Mouse (Mus musculus) midbrain, embryonic 11.5 days (tissue): ENCODE results near the gene Cdk5rap3. TPM values are rescaled to one million over a fixed set of nuclear protein-coding genes. Genes with fewer than 3 reads are reported as not detected.

Source experiments
- ATAC-seq: fragments of 200-750 bp; cut with Nextera tagmentation; 2 replicates; pipeline ENCODE4 v1.8.0; 2017; ENCODE audit warnings: moderate TSS enrichment, moderate library complexity; ENCODE audit not compliant: low FRiP score
- DNase-seq: peaks from one replicate; pipeline ENCODE4 v3.0.0; 2015; ENCODE audit warnings: low spot score; ENCODE audit errors: missing footprints
- H3K27ac ChIP-seq: fragments of 300-500 bp; sonication (generic); 2 replicates; pipeline ENCODE4 v1.5.1; 2014; ENCODE audit warnings: low read depth, low read length
- H3K27me3 ChIP-seq: fragments of 300-500 bp; sonication (generic); 2 replicates; pipeline ENCODE4 v1.6.1; 2014; ENCODE audit warnings: mild to moderate bottlenecking, low read length, moderate library complexity, mixed read lengths; ENCODE audit not compliant: control insufficient read depth, insufficient read depth
- H3K36me3 ChIP-seq: fragments of 300-500 bp; sonication (generic); 2 replicates; pipeline ENCODE4 v1.6.1; 2014; ENCODE audit warnings: mild to moderate bottlenecking, low read length, moderate library complexity, mixed read lengths; ENCODE audit not compliant: control insufficient read depth, insufficient read depth
- H3K4me1 ChIP-seq: fragments of 300-500 bp; sonication (generic); 2 replicates; pipeline ENCODE4 v1.6.1; 2014; ENCODE audit warnings: low read length; ENCODE audit not compliant: control insufficient read depth, insufficient read depth
- H3K4me2 ChIP-seq: fragments of 300-500 bp; sonication (generic); 2 replicates; pipeline ENCODE4 v1.6.1; 2014; ENCODE audit warnings: mild to moderate bottlenecking, moderate library complexity
- H3K4me3 ChIP-seq: fragments of 300-500 bp; sonication (generic); 2 replicates; pipeline ENCODE4 v1.5.1; 2014; ENCODE audit warnings: low read depth, low read length
- H3K9ac ChIP-seq: fragments of 300-500 bp; sonication (generic); 2 replicates; pipeline ENCODE4 v1.6.1; 2014; ENCODE audit warnings: low read length
- H3K9me3 ChIP-seq: fragments of 300-500 bp; sonication (generic); 2 replicates; pipeline ENCODE4 v1.6.1; 2016; ENCODE audit warnings: low read length; ENCODE audit not compliant: control insufficient read depth
- WGBS: fragments of 180-500 bp; shearing (Covaris S2); extraction: QIAGEN DNeasy Blood & Tissue Kit; methylation state at CpG from one replicate; pipeline ENCODE4 v1.1.7; 2014; 5-methylcytosine and 5-hydroxymethylcytosine counted together
- polyA plus RNA-seq: library from polyadenylated mRNA; unstranded; fragments of >200 nt; fragmentation: Nextera tagmentation; extraction: Ambion mirVana; gene quantifications from 2 replicates; pipeline ENCODE4 v1.2.1, GENCODE M21; 2014

Gene Cdk5rap3
- polyA plus RNA-seq, 1 experiment from 2014 or later: 91.4 TPM

- H3K4me3 ChIP-seq: peak overlapping the region; percentile 37
- ATAC-seq (peak; percentile 39), DNase-seq (no peak)
- no peak overlapping the region for H3K27ac ChIP-seq
- H3K4me2 ChIP-seq: peak overlapping the region; percentile 87
- H3K27me3 ChIP-seq: no peaks in the 10 kb centered on the region
- no peaks in the 10 kb centered on the region for H3K36me3 ChIP-seq
- H3K9ac ChIP-seq: peak overlapping the region; percentile 56
- 1% methylated on average over 20 of the region's 20 CpGs for WGBS
- no peaks in the 10 kb centered on the region for H3K9me3 ChIP-seq
- H3K4me1 ChIP-seq: peaks cover 25% of the 10 kb centered on the region
Measured at GRCm38 (mm10) chr11:96861446-96861845, 54.9 kb downstream of the Cdk5rap3 start.

DNA sequence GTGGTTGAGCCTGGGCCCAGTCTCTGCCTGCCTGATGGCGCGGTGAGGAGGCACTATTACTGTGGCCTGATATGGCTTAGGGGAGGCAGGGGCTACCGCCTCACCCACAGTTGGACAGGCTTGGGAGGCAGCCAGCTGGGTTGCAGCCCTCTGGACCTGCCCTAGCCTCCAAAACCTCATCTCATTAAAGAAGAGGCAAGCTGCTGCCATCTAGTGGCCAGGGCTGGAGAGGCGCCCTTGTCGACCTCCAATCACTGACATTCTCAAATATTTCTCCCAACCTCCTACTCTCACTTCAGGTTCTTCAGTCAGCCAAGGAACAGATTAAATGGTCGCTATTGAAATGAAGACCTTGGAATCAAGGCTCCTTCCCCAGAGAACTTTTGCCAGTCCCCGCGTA, 55.7 kb downstream of the Cdk5rap3 start:
- whole genome bisulfite sequencing: 8% methylated on average over 8 of the region's 8 CpGs
- H3K9me3 ChIP-seq: no peaks in the 10 kb centered on the region

GRCm38 (mm10) chr11:96859635-96860034, 56.7 kb downstream of the Cdk5rap3 start:
- DNase-seq (no peak), ATAC-seq (no peak)
- Histone ChIP-seq H3K9me3 (no peaks in the 10 kb centered on the region), H3K9ac (no peak overlapping the region), H3K4me3 (no peak overlapping the region), H3K4me1 (peaks cover 25% of the 10 kb centered on the region), H3K27ac (no peak overlapping the region), H3K36me3 (no peaks in the 10 kb centered on the region), H3K4me2 (no peak overlapping the region), H3K27me3 (no peaks in the 10 kb centered on the region)
- 88% methylated on average over 4 of the region's 4 CpGs for WGBS

More for the DNA sequence above, 55.7 kb downstream of the Cdk5rap3 start:
- Histone ChIP-seq H3K9ac (no peak overlapping the region), H3K27ac (no peak overlapping the region), H3K4me3 (no peak overlapping the region), H3K4me2 (no peak overlapping the region), H3K36me3 (no peaks in the 10 kb centered on the region), H3K27me3 (no peaks in the 10 kb centered on the region), H3K4me1 (peaks cover 25% of the 10 kb centered on the region)
- peak; percentile 59 for ATAC-seq
- peak; percentile 99 for DNase-seq

DNA sequence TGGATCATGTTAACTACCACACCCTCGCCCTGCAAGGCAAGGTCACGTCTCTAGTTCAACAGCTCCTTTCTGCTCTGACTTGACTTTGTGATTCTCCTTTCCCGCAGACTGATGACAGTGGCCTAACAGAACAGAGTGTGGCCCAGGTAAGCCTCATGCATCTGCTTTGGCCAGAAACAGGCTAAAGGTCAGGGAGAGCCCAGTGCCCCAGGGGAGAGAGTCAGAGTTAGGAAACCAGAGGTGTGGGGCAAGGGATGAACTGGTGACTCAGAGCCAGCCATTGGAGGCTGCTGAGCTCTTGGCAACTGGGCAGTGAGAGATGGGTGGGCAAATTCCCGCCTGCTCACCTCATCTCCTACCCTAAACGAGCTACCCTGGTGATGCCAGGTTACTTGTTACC, 58.9 kb downstream of the Cdk5rap3 start:
- DNase-seq (no peak), ATAC-seq (no peak)
- Histone ChIP-seq H3K4me2 (no peak overlapping the region), H3K4me3 (no peak overlapping the region), H3K4me1 (peaks cover 10% of the 10 kb centered on the region), H3K9ac (no peak overlapping the region), H3K36me3 (no peaks in the 10 kb centered on the region), H3K27me3 (no peaks in the 10 kb centered on the region), H3K9me3 (no peaks in the 10 kb centered on the region), H3K27ac (no peak overlapping the region)
- WGBS: 87% methylated on average over 5 of the region's 5 CpGs

Other genes starting within 250 kb of the Cdk5rap3 start
- 15.3 and 18.8 TPM in 2 replicates for gene Snx11, start 138.9 kb downstream of the Cdk5rap3 start, polyA plus RNA-seq
- 167 and 169 TPM in 2 replicates for gene Cbx1, start 127.4 kb downstream of the Cdk5rap3 start, polyA plus RNA-seq
- 31.7 and 35.2 TPM in 2 replicates for gene Nfe2l1, start 86.5 kb downstream of the Cdk5rap3 start, polyA plus RNA-seq
- 47.5 and 51.1 TPM in 2 replicates for gene Copz2, start 66.6 kb downstream of the Cdk5rap3 start, polyA plus RNA-seq
- gene Prr15l, start 11.6 kb upstream of the Cdk5rap3 start, polyA plus RNA-seq: 0.12 and 0.19 TPM in 2 replicates
- gene Pnpo, start 27.5 kb upstream of the Cdk5rap3 start, polyA plus RNA-seq: 23.1 and 24.4 TPM in 2 replicates
- 22.2 and 26.3 TPM in 2 replicates for gene Sp2, start 66.5 kb upstream of the Cdk5rap3 start, polyA plus RNA-seq
- not detected in 2 replicates for gene Sp6, start 96.9 kb upstream of the Cdk5rap3 start, polyA plus RNA-seq
- gene Scrn2, start 113.4 kb upstream of the Cdk5rap3 start, polyA plus RNA-seq: 21.3 and 22.1 TPM in 2 replicates
- 2.7 TPM in 2 replicates for gene Lrrc46, start 124.9 kb upstream of the Cdk5rap3 start, polyA plus RNA-seq
- 71.0 and 72.2 TPM in 2 replicates for gene Mrpl10, start 125.1 kb upstream of the Cdk5rap3 start, polyA plus RNA-seq
- gene Osbpl7, start 134.1 kb upstream of the Cdk5rap3 start, polyA plus RNA-seq: 4.2 and 4.8 TPM in 2 replicates
- gene Tbx21, start 198.8 kb upstream of the Cdk5rap3 start, polyA plus RNA-seq: 0.12 and 0.14 TPM in 2 replicates
- 2.8 and 3.6 TPM in 2 replicates for gene Tbkbp1, start 235.0 kb upstream of the Cdk5rap3 start, polyA plus RNA-seq